Mouse (Mus musculus): ENCODE results near the gene Naa40. TPM values are rescaled to one million over a fixed set of nuclear protein-coding genes. Genes with fewer than 3 reads are reported as not detected.

Naa40 gene
- 50.9 and 56.1 TPM in 2 replicates for total RNA-seq (2012; rRNA removed)

DNA sequence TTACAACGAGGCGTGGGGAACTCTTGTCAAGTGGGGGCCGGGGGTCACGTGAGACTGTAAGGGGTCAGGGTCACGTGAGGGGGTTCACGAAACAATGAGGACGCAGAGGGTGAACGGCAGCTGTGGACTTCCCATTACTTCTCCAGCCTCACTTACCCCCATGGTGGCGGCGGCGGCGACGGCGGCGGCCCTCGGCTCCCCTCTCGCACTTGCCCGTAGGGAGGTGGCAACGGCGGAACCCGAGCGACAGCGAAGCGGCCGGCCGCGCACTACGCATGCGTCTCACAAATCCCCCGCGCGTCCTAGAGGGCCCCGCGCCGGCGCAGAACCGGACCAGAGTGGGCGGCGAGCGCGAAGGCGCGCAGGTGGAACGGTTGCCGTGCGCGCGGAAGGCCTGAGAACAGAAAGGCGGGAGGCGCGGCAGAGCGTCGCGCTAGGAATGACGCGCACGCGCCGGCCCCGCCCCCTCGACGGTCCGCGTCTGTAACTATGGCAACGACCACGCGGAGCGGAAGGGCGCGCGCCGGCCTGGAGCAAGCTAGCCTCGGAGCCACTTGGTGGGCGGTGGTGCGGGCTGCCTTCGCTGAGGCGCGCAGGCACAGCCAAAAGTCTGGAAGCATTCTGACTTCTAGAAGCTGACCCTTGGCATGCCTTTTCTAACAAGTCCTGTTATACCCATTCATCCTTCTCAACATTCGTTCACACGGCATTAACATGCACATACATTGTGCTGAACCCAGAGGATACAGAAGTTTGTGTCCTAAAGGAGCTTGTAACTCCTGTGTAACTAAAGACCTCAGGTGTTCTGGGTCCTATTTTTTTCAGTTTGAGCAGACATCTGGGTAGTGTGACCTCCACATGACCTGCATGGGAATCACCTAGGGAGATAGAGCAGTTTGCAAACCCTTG is at the start of gene Naa40:
Gene Naa40 (minus strand): TSS at position 402 of the 909 bp plus-strand sequence.
- in situ Hi-C loops (cut with MboI; ENCODE audit: low sequenced_read_pairs in 2 of 2, unreplicated experiment in 2 of 2) = no loop called here
- Histone ChIP-seq H3K27ac (ENCODE audit: insufficient read depth, low read depth, low read length, poor library complexity, severe bottlenecking) (peak within 1 kb of the TSS; percentile 86), H3K4me1 (ENCODE audit: control insufficient read depth in 2 of 2, insufficient read depth in 2 of 2, low read length in 2 of 2, poor library complexity in 1 of 2) (peaks cover 0 to 5% of the 10 kb centered on the region in 2 experiments; a peak in 2 of 4 replicates), H3K9me3 (ENCODE audit: control insufficient read depth, insufficient read depth, low read depth, low read length) (no peaks in the 10 kb centered on the region), H3K9ac (ENCODE audit: insufficient read depth, low read depth, low read length, poor library complexity, severe bottlenecking) (peak within 1 kb of the TSS; percentile 96), H3K36me3 (ENCODE audit: control insufficient read depth, insufficient read depth, low read length, poor library complexity, severe bottlenecking) (peaks cover 12% of the 10 kb centered on the region), H3K4me3 (ENCODE audit: insufficient read depth in 1 of 2, low read depth in 1 of 2, low read length in 2 of 2, poor library complexity in 1 of 2, severe bottlenecking in 1 of 2) (peak within 1 kb of the TSS; percentile 78 to 93)
- TF ChIP-seq ZC3H11A (IDR thresholded peaks at IDR 0.05; ENCODE audit: borderline replicate concordance, low read depth, low read length) = no peak
- peak; percentile 82 for TF ChIP-seq HCFC1 (IDR thresholded peaks at IDR 0.05; ENCODE audit: borderline replicate concordance, insufficient read depth, low read length)
- 0 out of 2 replicates have a peak, but pooled peaks have one; percentile 9 for TF ChIP-seq ZNF384 (IDR thresholded peaks at IDR 0.05; ENCODE audit: low read depth, low read length)
- peak; percentile 79 for DNase-seq (ENCODE audit: low read depth, low spot score)

DNA sequence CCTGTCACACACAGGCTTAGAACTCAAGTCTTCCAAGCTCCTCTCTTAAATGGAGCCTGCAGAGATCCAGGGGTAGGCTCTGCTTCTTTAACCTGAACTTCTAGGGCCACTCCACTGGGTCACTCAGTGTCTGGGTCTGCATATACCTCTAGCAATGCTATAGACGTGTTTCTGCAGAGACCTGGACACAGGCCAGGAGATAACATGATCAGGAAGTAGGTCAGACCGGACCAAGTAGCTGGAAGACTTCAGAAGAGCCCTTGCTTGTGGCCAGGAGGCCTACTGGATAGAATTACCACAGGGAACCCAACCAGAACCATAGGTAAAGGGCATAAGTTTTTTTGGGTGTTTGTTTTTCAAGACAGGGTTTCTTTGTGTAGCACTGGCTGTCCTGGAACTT is 48.8 kb upstream of the Naa40 start:
- Histone ChIP-seq H3K27ac (ENCODE audit: insufficient read depth, low read depth, low read length, poor library complexity, severe bottlenecking) (no peak overlapping the region), H3K4me1 (ENCODE audit: control insufficient read depth in 2 of 2, insufficient read depth in 2 of 2, low read length in 2 of 2, poor library complexity in 1 of 2) (peaks cover 0 to 4% of the 10 kb centered on the region in 2 experiments; a peak in 1 of 4 replicates), H3K9me3 (ENCODE audit: control insufficient read depth, insufficient read depth, low read depth, low read length) (no peaks in the 10 kb centered on the region), H3K9ac (ENCODE audit: insufficient read depth, low read depth, low read length, poor library complexity, severe bottlenecking) (no peak overlapping the region), H3K4me3 (ENCODE audit: insufficient read depth in 1 of 2, low read depth in 1 of 2, low read length in 2 of 2, poor library complexity in 1 of 2, severe bottlenecking in 1 of 2) (no peak overlapping the region), H3K36me3 (ENCODE audit: control insufficient read depth, insufficient read depth, low read length, poor library complexity, severe bottlenecking) (peaks cover 23% of the 10 kb centered on the region)
- TF ChIP-seq MAFK (IDR thresholded peaks at IDR 0.05; ENCODE audit: insufficient read depth, low read depth, low read length) (no peak), ZNF384 (IDR thresholded peaks at IDR 0.05; ENCODE audit: low read depth, low read length) (no peak), HCFC1 (IDR thresholded peaks at IDR 0.05; ENCODE audit: borderline replicate concordance, insufficient read depth, low read length) (no peak), CHD2 (IDR thresholded peaks at IDR 0.05; ENCODE audit: low read depth, low read length) (no peak), ZC3H11A (IDR thresholded peaks at IDR 0.05; ENCODE audit: borderline replicate concordance, low read depth, low read length) (no peak)
- DNase-seq (ENCODE audit: low read depth, low spot score) = no peak
- in situ Hi-C loops (cut with MboI; ENCODE audit: low sequenced_read_pairs in 2 of 2, unreplicated experiment in 2 of 2) = no loop called here

DNA sequence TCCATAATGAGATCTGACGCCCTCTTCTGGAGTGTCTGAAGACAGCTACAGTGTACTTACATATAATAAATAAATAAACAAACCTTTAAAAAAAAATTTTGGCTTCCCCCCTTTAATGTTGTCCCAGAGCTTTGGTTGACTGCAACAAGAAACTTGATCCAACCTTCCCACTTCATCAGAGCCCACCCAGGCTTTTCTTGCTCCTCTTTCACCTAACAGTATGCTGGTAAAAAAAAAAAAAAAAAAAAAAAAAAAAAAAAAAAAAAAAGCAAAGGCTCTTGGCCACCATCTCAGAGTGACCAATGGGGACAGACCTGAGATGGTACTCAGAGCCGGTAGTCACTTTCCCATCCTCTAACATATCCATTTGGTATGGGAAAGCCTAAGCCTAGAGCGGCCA is 47.3 kb upstream of the Naa40 start:
- peaks cover 31% of the 10 kb centered on the region for H3K36me3 ChIP-seq (ENCODE audit: control insufficient read depth, insufficient read depth, low read length, poor library complexity, severe bottlenecking)
- in situ Hi-C loops (cut with MboI; ENCODE audit: low sequenced_read_pairs in 2 of 2, unreplicated experiment in 2 of 2) = no loop called here
- no peaks in the 10 kb centered on the region; a peak in 1 of 4 replicates for H3K4me1 ChIP-seq (ENCODE audit: control insufficient read depth in 2 of 2, insufficient read depth in 2 of 2, low read length in 2 of 2, poor library complexity in 1 of 2)

DNA sequence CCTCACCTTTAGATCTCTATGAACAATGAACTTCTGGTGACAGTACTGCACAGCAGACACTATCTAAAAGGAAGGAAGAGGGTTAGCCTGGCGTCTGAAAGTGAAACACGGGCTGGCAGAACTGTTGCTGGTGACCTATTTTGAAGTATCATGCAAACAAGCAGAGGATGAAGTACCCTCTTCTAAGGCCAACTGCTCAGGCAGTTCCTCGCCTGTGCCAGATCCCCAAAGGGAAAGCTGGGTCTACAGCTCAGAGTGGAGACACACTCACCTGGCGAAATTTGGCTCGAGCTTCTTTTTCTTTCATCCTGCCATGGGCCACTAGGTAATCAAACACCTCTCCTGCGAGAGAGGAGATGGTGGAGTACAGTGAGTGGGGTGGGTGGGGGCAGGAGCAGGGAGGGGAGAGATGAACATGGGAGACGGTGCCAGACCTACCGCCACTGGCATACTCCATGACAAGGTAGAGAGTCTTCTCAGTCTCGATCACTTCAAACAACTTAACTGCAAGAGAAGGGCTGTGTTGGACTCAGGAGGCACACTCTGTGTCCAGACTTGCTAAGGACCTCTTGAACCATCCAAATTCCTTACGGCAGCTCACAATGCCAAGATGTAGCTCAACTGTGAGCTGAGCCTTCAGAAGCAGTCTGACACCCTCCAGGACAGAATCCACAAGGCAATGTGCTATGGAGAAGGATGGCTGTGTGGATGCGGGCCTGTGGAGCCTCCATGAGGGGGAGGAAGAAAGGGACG is 45.8 kb upstream of the Naa40 start:
- no peak for DNase-seq (ENCODE audit: low read depth, low spot score)
- Histone ChIP-seq H3K36me3 (ENCODE audit: control insufficient read depth, insufficient read depth, low read length, poor library complexity, severe bottlenecking) (peaks cover 46% of the 10 kb centered on the region), H3K27ac (ENCODE audit: insufficient read depth, low read depth, low read length, poor library complexity, severe bottlenecking) (no peak overlapping the region), H3K4me3 (ENCODE audit: insufficient read depth in 1 of 2, low read depth in 1 of 2, low read length in 2 of 2, poor library complexity in 1 of 2, severe bottlenecking in 1 of 2) (no peak overlapping the region), H3K9me3 (ENCODE audit: control insufficient read depth, insufficient read depth, low read depth, low read length) (no peaks in the 10 kb centered on the region), H3K4me1 (ENCODE audit: control insufficient read depth in 2 of 2, insufficient read depth in 2 of 2, low read length in 2 of 2, poor library complexity in 1 of 2) (no peaks in the 10 kb centered on the region), H3K9ac (ENCODE audit: insufficient read depth, low read depth, low read length, poor library complexity, severe bottlenecking) (no peak overlapping the region)
- in situ Hi-C loops (cut with MboI; ENCODE audit: low sequenced_read_pairs in 2 of 2, unreplicated experiment in 2 of 2) = no loop called here
- TF ChIP-seq ZC3H11A (IDR thresholded peaks at IDR 0.05; ENCODE audit: borderline replicate concordance, low read depth, low read length) (no peak), CHD2 (IDR thresholded peaks at IDR 0.05; ENCODE audit: low read depth, low read length) (no peak), MAFK (IDR thresholded peaks at IDR 0.05; ENCODE audit: insufficient read depth, low read depth, low read length) (no peak), HCFC1 (IDR thresholded peaks at IDR 0.05; ENCODE audit: borderline replicate concordance, insufficient read depth, low read length) (no peak), ZNF384 (IDR thresholded peaks at IDR 0.05; ENCODE audit: low read depth, low read length) (no peak)

More for the DNA sequence above, 47.3 kb upstream of the Naa40 start:
- no peak overlapping the region for H3K9ac ChIP-seq (ENCODE audit: insufficient read depth, low read depth, low read length, poor library complexity, severe bottlenecking)
- TF ChIP-seq ZC3H11A (IDR thresholded peaks at IDR 0.05; ENCODE audit: borderline replicate concordance, low read depth, low read length) (no peak), ZNF384 (IDR thresholded peaks at IDR 0.05; ENCODE audit: low read depth, low read length) (peak; percentile 80)
- H3K27ac ChIP-seq (ENCODE audit: insufficient read depth, low read depth, low read length, poor library complexity, severe bottlenecking) = no peak overlapping the region
- no peak for DNase-seq (ENCODE audit: low read depth, low spot score)
- H3K9me3 ChIP-seq (ENCODE audit: control insufficient read depth, insufficient read depth, low read depth, low read length) = no peaks in the 10 kb centered on the region
- no peak overlapping the region for H3K4me3 ChIP-seq (ENCODE audit: insufficient read depth in 1 of 2, low read depth in 1 of 2, low read length in 2 of 2, poor library complexity in 1 of 2, severe bottlenecking in 1 of 2)
